Mouse (Mus musculus): ENCODE data around the gene Faf1.

DNA sequence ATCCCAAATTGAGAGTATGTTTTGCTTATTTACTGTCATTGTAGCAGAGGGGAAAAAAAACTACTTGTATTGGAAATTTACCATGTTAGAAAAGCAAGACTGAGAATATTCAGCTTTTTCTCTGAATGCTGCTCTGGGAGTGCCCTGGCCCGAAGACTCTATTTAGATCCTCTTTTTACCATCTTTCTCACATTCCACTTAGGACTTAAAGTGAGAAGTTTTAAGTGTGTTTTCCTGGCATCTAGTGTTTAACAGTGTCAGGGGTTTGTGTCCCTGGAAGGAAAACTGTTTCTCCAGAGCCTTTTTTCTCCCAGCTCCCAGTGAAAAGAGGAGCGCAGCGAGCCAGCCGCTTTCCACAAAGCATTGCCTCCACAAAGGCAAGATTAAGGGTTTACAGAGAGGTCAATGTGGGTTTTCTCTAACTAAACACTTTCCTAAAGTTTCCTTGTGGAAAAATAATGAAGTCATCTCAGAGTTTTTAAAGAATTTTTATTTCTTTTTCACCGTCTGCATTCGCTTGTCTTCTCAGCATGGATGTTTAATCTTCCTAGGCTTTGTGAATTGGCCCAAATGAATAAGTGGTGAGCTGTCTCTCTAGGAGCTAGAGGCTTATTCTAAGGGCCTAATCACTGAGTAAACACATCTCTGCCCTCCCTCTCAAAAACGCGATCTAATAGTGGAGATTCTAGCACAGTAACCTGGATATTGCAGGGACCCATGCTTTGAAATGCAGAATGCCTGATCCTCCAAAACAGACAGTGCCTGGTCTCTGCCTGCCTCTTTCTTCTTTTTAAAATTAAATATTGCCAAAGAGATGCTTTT lies 182.4 kb downstream of the Faf1 start:
- TF ChIP-seq CTCF (IDR thresholded peaks at IDR 0.05; ENCODE audit: borderline replicate concordance, insufficient read depth, low read length) (no peak), POLR2A (IDR thresholded peaks at IDR 0.05; ENCODE audit: low read depth, low read length) (no peak)

All from embryonic fibroblast, embryonic 13.5 days (primary cell).